15 mouse cellular contexts compared by ENCODE assay signal in genomic region chr3:133379997-133380396, GRCm38 (mm10).
"Had no signal": no experiment of that assay in that cellular context is flagged by ENCODE, and none has a peak within 500 bp of the region (broad histone marks: within the 10 kb centered on the region; RNA-seq: fewer than 3 reads in every experiment).

No protein-coding gene starts in this region.

- H3K4me3 ChIP-seq: intestine, embryonic 15.5 days; layer of hippocampus, adult 2 months; limb, embryonic 13.5 days; midbrain, embryonic 10.5 days had no signal

- H3K4me2 ChIP-seq: intestine, embryonic 15.5 days; limb, embryonic 13.5 days had no signal

- H3K4me1 ChIP-seq: intestine, embryonic 15.5 days; limb, embryonic 13.5 days; midbrain, embryonic 10.5 days had no signal

- ATAC-seq: intestine, embryonic 15.5 days; midbrain, embryonic 16.5 days had no signal

- H3K9ac ChIP-seq: intestine, embryonic 15.5 days; limb, embryonic 13.5 days; liver, embryonic 14.5 days had no signal

- H3K27me3 ChIP-seq: intestine, embryonic 15.5 days; limb, embryonic 13.5 days had no signal

- DNase-seq: kidney, adult 18-20 months; kidney, postnatal 10 days; kidney, postnatal 4 days; left cerebral cortex, postnatal 4 days; lung, adult 18-20 months; lung, postnatal 36 days; spleen, adult 18-20 months; thymus, adult 2 months; thymus, postnatal 25 days had no signal

- H3K27ac ChIP-seq: intestine, embryonic 15.5 days; layer of hippocampus, adult 2 months; limb, embryonic 13.5 days; liver, embryonic 14.5 days; midbrain, embryonic 10.5 days had no signal
